Mouse (Mus musculus) kidney, postnatal 25 days (tissue): ENCODE results near the gene Ip6k1.

Source experiments
- DNase-seq, 2 experiments: peaks; one replicate each; pipeline ENCODE4 v3.0.0; 2021; ENCODE audit warnings: mixed read lengths in 2 of 2

The Ip6k1 gene

GRCm38 (mm10) chr9:108058291-108058690 is 56.0 kb downstream of the Ip6k1 start:
- DNase-seq = peak in 1 of 2 experiments; percentile 31

- peak in 1 of 2 experiments; percentile 25 for DNase-seq
Measured at GRCm38 (mm10) chr9:108062142-108062541, 59.8 kb downstream of the Ip6k1 start.

- DNase-seq = peak in 1 of 2 experiments; percentile 52
Measured at GRCm38 (mm10) chr9:108063361-108063760, 61.1 kb downstream of the Ip6k1 start.

GRCm38 (mm10) chr9:108065491-108066011 is 63.2 kb downstream of the Ip6k1 start:
- peak; percentile 59 to 73 for DNase-seq

- DNase-seq = no peak
Measured at GRCm38 (mm10) chr9:108067199-108067598, 64.9 kb downstream of the Ip6k1 start.

GRCm38 (mm10) chr9:108067900-108068299 is 65.6 kb downstream of the Ip6k1 start:
- DNase-seq = peak; percentile 79 to 89

- DNase-seq = no peak
Measured at GRCm38 (mm10) chr9:108069007-108069406, 66.7 kb downstream of the Ip6k1 start.

GRCm38 (mm10) chr9:108069529-108069928 is 67.2 kb downstream of the Ip6k1 start:
- DNase-seq = no peak

- DNase-seq = no peak
Measured at GRCm38 (mm10) chr9:108071801-108072200, 69.5 kb downstream of the Ip6k1 start.

GRCm38 (mm10) chr9:108072481-108072924 is 70.2 kb downstream of the Ip6k1 start:
- no peak for DNase-seq

- no peak for DNase-seq
Measured at GRCm38 (mm10) chr9:108073141-108073930, 71.0 kb downstream of the Ip6k1 start.

GRCm38 (mm10) chr9:108080168-108080567 is 77.9 kb downstream of the Ip6k1 start, which contains the start of gene Mst1:
Gene Mst1, plus strand, starts transcription at chr9:108080436.
- no peak for DNase-seq

- DNase-seq = peak in 1 of 2 experiments; percentile 70
Measured at GRCm38 (mm10) chr9:108082549-108082948, 80.2 kb downstream of the Ip6k1 start.

- no peak for DNase-seq
Measured at GRCm38 (mm10) chr9:108082988-108083431, 80.7 kb downstream of the Ip6k1 start, which contains the start of gene Rnf123. Gene Rnf123, minus strand, starts transcription at chr9:108083346.

- no peak for DNase-seq
Measured at GRCm38 (mm10) chr9:108083561-108083960, 81.3 kb downstream of the Ip6k1 start.

GRCm38 (mm10) chr9:108085261-108085660 is 83.0 kb downstream of the Ip6k1 start:
- peak; percentile 52 to 81 for DNase-seq

GRCm38 (mm10) chr9:108090611-108091120 is 88.4 kb downstream of the Ip6k1 start:
- DNase-seq = peak; percentile 66 to 88

GRCm38 (mm10) chr9:108093586-108093985 is 91.3 kb downstream of the Ip6k1 start:
- peak in 1 of 2 experiments; percentile 62 for DNase-seq

GRCm38 (mm10) chr9:108094184-108094941 is 92.1 kb downstream of the Ip6k1 start, which contains the start of gene Apeh:
Gene Apeh, minus strand, starts transcription at chr9:108094606.
- DNase-seq = peak; percentile 98

GRCm38 (mm10) chr9:108094998-108095411 is 92.7 kb downstream of the Ip6k1 start:
- DNase-seq = peak; percentile 32 to 65

- peak; percentile 80 to 82 for DNase-seq
Measured at GRCm38 (mm10) chr9:108095518-108095917, 93.2 kb downstream of the Ip6k1 start.

GRCm38 (mm10) chr9:108095949-108096712 is 93.8 kb downstream of the Ip6k1 start:
- DNase-seq = peak in 1 of 2 experiments; percentile 51
